In genomic region chr19:28009587-28010281, GRCm38 (mm10) we compare ENCODE assay signal across 8 mouse cellular contexts. TPM values are rescaled to one million over a fixed set of nuclear protein-coding genes. Genes with fewer than 3 reads are reported as not detected.
A peak's percentile ranks its signal among the peaks of the same experiment; 100 is the strongest.
DNase-seq lines count a peak whose midpoint lies in the region; ATAC-seq lines count a peak whose summit lies in the region.

No protein-coding gene starts in this region.

- H3K4me2 ChIP-seq in heart, embryonic 13.5 days = peak overlapping the region; percentile 88

- H3K4me1 ChIP-seq in heart, embryonic 13.5 days = peaks cover 5% of the 10 kb centered on the region

- DNase-seq in B cell, adult 2 months = peak; percentile 49 to 52
- DNase-seq in MN1 (ENCODE audit: low spot score) = peak; percentile 64
- DNase-seq in cerebellum, postnatal 25 days = peak; percentile 36 to 50
- peak; percentile 31 for DNase-seq in kidney, postnatal 14 days
- DNase-seq in lung, postnatal 36 days = peak; percentile 50
- DNase-seq in right cerebral cortex, postnatal 14 days = peak; percentile 6
- DNase-seq in ovary, postnatal 10 days (ENCODE audit: low spot score) = no peak

- peak overlapping the region; percentile 100 for H3K27ac ChIP-seq in heart, embryonic 13.5 days (replicated peaks)

- H3K27me3 ChIP-seq in heart, embryonic 13.5 days (replicated peaks) = no peaks in the 10 kb centered on the region

- no peaks in the 10 kb centered on the region for H3K9me3 ChIP-seq in heart, embryonic 13.5 days

- 2% methylated on average over 5 of the region's 5 CpGs for WGBS in heart, embryonic 13.5 days

- peak overlapping the region; percentile 97 for H3K4me3 ChIP-seq in heart, embryonic 13.5 days

- H3K36me3 ChIP-seq in heart, embryonic 13.5 days = no peaks in the 10 kb centered on the region

- ATAC-seq in heart, embryonic 13.5 days (ENCODE audit: extremely low read depth, insufficient number of reproducible peaks, low FRiP score, low TSS enrichment) = no peak

- H3K9ac ChIP-seq in heart, embryonic 13.5 days = peak overlapping the region; percentile 96

RNA-seq across cellular contexts. Expression of gene Rfx3, which starts 1.2 kb away (rescaled TPM):
- polyA plus RNA-seq in heart, embryonic 13.5 days (2015; fragmentation: Nextera tagmentation; extraction: Ambion mirVana) = 5.4 and 7.8 TPM in 2 replicates
